Mouse (Mus musculus) adrenal gland, postnatal 10 days (tissue): ENCODE measurements around the gene Mia2. TPM values are rescaled to one million over a fixed set of nuclear protein-coding genes. Genes with fewer than 3 reads are reported as not detected.

Source experiments
- DNase-seq: peaks from one replicate; pipeline ENCODE4 v3.0.0; 2021; ENCODE audit warnings: mixed read lengths
- total RNA-seq, 2 experiments: library from RNA; stranded (reverse); gene quantifications; 2 replicates each; pipeline ENCODE4 v1.2.3; 2021

Mia2 gene
- total RNA-seq, 2 experiments from 2014 or later = 86.8 to 88.6 TPM

- DNase-seq = no peak
Measured at GRCm38 (mm10) chr12:59164522-59164921, 68.9 kb downstream of the Mia2 start.

GRCm38 (mm10) chr12:59166557-59166956 is 71.0 kb downstream of the Mia2 start:
- no peak for DNase-seq

GRCm38 (mm10) chr12:59169935-59170334 is 74.3 kb downstream of the Mia2 start:
- no peak for DNase-seq

- DNase-seq = no peak
Measured at GRCm38 (mm10) chr12:59177814-59178213, 82.2 kb downstream of the Mia2 start.

- DNase-seq = no peak
Measured at GRCm38 (mm10) chr12:59188086-59188682, 92.6 kb downstream of the Mia2 start.

- no peak for DNase-seq
Measured at GRCm38 (mm10) chr12:59193637-59194036, 98.0 kb downstream of the Mia2 start.

- DNase-seq = no peak
Measured at GRCm38 (mm10) chr12:59194341-59195003, 98.9 kb downstream of the Mia2 start.

- DNase-seq = no peak
Measured at GRCm38 (mm10) chr12:59195065-59195464, 99.5 kb downstream of the Mia2 start.

GRCm38 (mm10) chr12:59195941-59196340 is 100.3 kb downstream of the Mia2 start:
- DNase-seq = no peak

GRCm38 (mm10) chr12:59198750-59199149 is 103.2 kb downstream of the Mia2 start:
- DNase-seq = no peak

- no peak for DNase-seq
Measured at GRCm38 (mm10) chr12:59199361-59199760, 103.8 kb downstream of the Mia2 start.

- no peak for DNase-seq
Measured at GRCm38 (mm10) chr12:59205571-59205970, 110.0 kb downstream of the Mia2 start.

GRCm38 (mm10) chr12:59206208-59206999 is 110.8 kb downstream of the Mia2 start:
- DNase-seq = no peak

GRCm38 (mm10) chr12:59207000-59207390 is 111.4 kb downstream of the Mia2 start:
- DNase-seq = no peak

- no peak for DNase-seq
Measured at GRCm38 (mm10) chr12:59207814-59208213, 112.2 kb downstream of the Mia2 start.

- DNase-seq = no peak
Measured at GRCm38 (mm10) chr12:59216176-59216575, 120.6 kb downstream of the Mia2 start.

GRCm38 (mm10) chr12:59216676-59217266 is 121.2 kb downstream of the Mia2 start:
- no peak for DNase-seq

- no peak for DNase-seq
Measured at GRCm38 (mm10) chr12:59217331-59217730, 121.7 kb downstream of the Mia2 start.

- peak; percentile 57 for DNase-seq
Measured at GRCm38 (mm10) chr12:59218640-59219321, 123.2 kb downstream of the Mia2 start.

- peak; percentile 99 for DNase-seq
Measured at GRCm38 (mm10) chr12:59219325-59220225, 124.0 kb downstream of the Mia2 start, which contains the start of gene Fbxo33. Gene Fbxo33, minus strand, starts transcription at chr12:59219725.

GRCm38 (mm10) chr12:59228401-59228800 is 132.8 kb downstream of the Mia2 start:
- DNase-seq = no peak
